Mouse (Mus musculus) CH12.LX (cell line): ENCODE results near the gene Mpzl2. TPM values are rescaled to one million over a fixed set of nuclear protein-coding genes. Genes with fewer than 3 reads are reported as not detected.

Experiments
- DNase-seq: peaks from one replicate; pipeline ENCODE4 v3.0.0-alpha.2; 2013; ENCODE audit errors: extremely low read depth
- H3K27ac ChIP-seq: 2 replicates; pipeline ENCODE4 v1.5.1; 2012; ENCODE audit warnings: low read depth, mild to moderate bottlenecking, control low read depth, moderate library complexity; ENCODE audit not compliant: insufficient read depth
- H3K27me3 ChIP-seq: replicated peaks from 2 replicates; pipeline ENCODE3; 2012; ENCODE audit warnings: inconsistent platforms
- H3K36me3 ChIP-seq, 2 experiments: replicated peaks in 1 of 2; 2 replicates each; pipeline versions ENCODE3 to v1.6.1; 2012; ENCODE audit warnings: inconsistent platforms in 1 of 2, low read length in 1 of 2, mild to moderate bottlenecking in 1 of 2, mixed read lengths in 1 of 2, moderate library complexity in 1 of 2; ENCODE audit not compliant: control insufficient read depth in 1 of 2, insufficient read depth in 1 of 2
- H3K4me1 ChIP-seq, 2 experiments: 2 replicates each; pipeline ENCODE4 v1.6.1; 2012; ENCODE audit warnings: inconsistent platforms in 1 of 2, moderate library complexity in 1 of 2; ENCODE audit not compliant: insufficient read depth in 2 of 2, control insufficient read depth in 1 of 2
- H3K4me2 ChIP-seq: 2 replicates; pipeline ENCODE4 v1.6.1; 2012; ENCODE audit warnings: low read depth, mild to moderate bottlenecking, control low read depth; ENCODE audit not compliant: poor library complexity, insufficient read depth, severe bottlenecking
- H3K4me3 ChIP-seq, 3 experiments: fragments of 150-350 bp in 1 of 3; sonication (generic) in 1 of 3; replicated peaks in 1 of 3; 2 replicates each; pipeline versions ENCODE3 to v1.5.1; 2011 to 2012; ENCODE audit warnings: low read depth in 2 of 3, low read length in 2 of 3, mild to moderate bottlenecking in 2 of 3, moderate library complexity in 2 of 3, control low read depth in 1 of 3, improper control_type of control experiment in 1 of 3, inconsistent platforms in 1 of 3, mixed read lengths in 1 of 3; ENCODE audit not compliant: poor library complexity in 1 of 3
- H3K79me2 ChIP-seq: replicated peaks from 2 replicates; pipeline ENCODE4 v1.6.1; 2012; ENCODE audit warnings: mild to moderate bottlenecking, moderate library complexity; ENCODE audit not compliant: control insufficient read depth, poor library complexity, insufficient read depth, severe bottlenecking; ENCODE audit errors: extremely low read depth
- H3K9ac ChIP-seq: 2 replicates; pipeline ENCODE4 v1.6.1; 2012; ENCODE audit warnings: low read depth, mild to moderate bottlenecking, control low read depth, moderate library complexity; ENCODE audit not compliant: insufficient read depth
- H3K9me3 ChIP-seq: replicated peaks from 2 replicates; pipeline ENCODE3; 2012; ENCODE audit warnings: low read length, inconsistent platforms, mixed read lengths
- ELF1 ChIP-seq: IDR thresholded peaks from 2 replicates; pipeline ENCODE4 v1.6.1; 2014; ENCODE audit warnings: low read depth, mild to moderate bottlenecking, inconsistent platforms, low read length, improper control_type of control experiment
- ETS1 ChIP-seq: conservative IDR thresholded peaks from 2 replicates; pipeline ENCODE4 v1.6.1; 2012; ENCODE audit warnings: low read depth, mild to moderate bottlenecking, inconsistent platforms, low read length, improper control_type of control experiment, moderate library complexity
- JUN ChIP-seq: IDR thresholded peaks from 2 replicates; pipeline ENCODE4 v1.6.1; 2011; ENCODE audit warnings: low read depth, mild to moderate bottlenecking, low read length, improper control_type of control experiment, moderate library complexity; ENCODE audit not compliant: insufficient read depth
- JUND ChIP-seq: conservative IDR thresholded peaks from 2 replicates; pipeline ENCODE4 v1.6.1; 2011; ENCODE audit warnings: low read depth, low read length, improper control_type of control experiment
- KAT2A ChIP-seq: IDR thresholded peaks from 2 replicates; pipeline ENCODE4 v1.6.1; 2012; ENCODE audit warnings: low read length, improper control_type of control experiment, inconsistent platforms; ENCODE audit not compliant: insufficient replicate concordance
- MAFK ChIP-seq: IDR thresholded peaks from 2 replicates; pipeline ENCODE4 v1.6.1; 2011; ENCODE audit warnings: low read length, improper control_type of control experiment; ENCODE audit not compliant: insufficient replicate concordance
- MAX ChIP-seq: IDR thresholded peaks from 2 replicates; pipeline ENCODE4 v1.6.1; 2011; ENCODE audit warnings: low read length, improper control_type of control experiment
- MXI1 ChIP-seq: IDR thresholded peaks from 2 replicates; pipeline ENCODE4 v1.6.1; 2011; ENCODE audit warnings: mild to moderate bottlenecking, low read depth, low read length, improper control_type of control experiment
- MYC ChIP-seq: IDR thresholded peaks from 2 replicates; pipeline ENCODE4 v1.6.1; 2011; ENCODE audit warnings: low read depth, mild to moderate bottlenecking, improper control_type of control experiment, low read length
- PAX5 ChIP-seq: IDR thresholded peaks from 2 replicates; pipeline ENCODE4 v1.6.1; 2012; ENCODE audit warnings: low read length, inconsistent platforms, mixed read lengths
- POLR2A ChIP-seq: IDR thresholded peaks from 2 replicates; pipeline ENCODE4 v1.6.1; 2011; ENCODE audit warnings: low read depth, mild to moderate bottlenecking, improper control_type of control experiment, low read length
- RAD21 ChIP-seq: IDR thresholded peaks from 2 replicates; pipeline ENCODE4 v1.6.1; 2011; ENCODE audit warnings: low read depth, mild to moderate bottlenecking, low read length, improper control_type of control experiment, moderate library complexity
- SMC3 ChIP-seq: IDR thresholded peaks from 2 replicates; pipeline ENCODE4 v1.6.1; 2011; ENCODE audit warnings: low read depth, low read length, improper control_type of control experiment
- USF2 ChIP-seq: conservative IDR thresholded peaks from 2 replicates; pipeline ENCODE4 v1.6.1; 2011; ENCODE audit warnings: low read depth, low read length, improper control_type of control experiment
- ZC3H11A ChIP-seq: IDR thresholded peaks from 2 replicates; pipeline ENCODE4 v1.6.1; 2012; ENCODE audit warnings: low read depth, mild to moderate bottlenecking, inconsistent platforms, low read length, improper control_type of control experiment
- ZKSCAN1 ChIP-seq: IDR thresholded peaks from 2 replicates; pipeline ENCODE4 v1.6.1; 2012; ENCODE audit warnings: low read depth, inconsistent platforms, low read length, improper control_type of control experiment, borderline replicate concordance
- ZMIZ1 ChIP-seq: IDR thresholded peaks from 2 replicates; pipeline ENCODE4 v1.6.1; 2012; ENCODE audit warnings: low read depth, mild to moderate bottlenecking, inconsistent platforms, low read length, improper control_type of control experiment
- dilution Hi-C: fragments of 300-500 bp; cut with MboI; formaldehyde crosslinking; loops from 2 replicates; pipeline ENCODE4 v1.14.3; 2020; ENCODE audit warnings: low sequenced_read_pairs; ENCODE audit not compliant: extremely low pct_unique_long_range_greater_than_20kb, extremely low pct_ligation_motif_present
- in situ Hi-C: fragments of 300-500 bp; cut with MboI; formaldehyde crosslinking; loops from 3 replicates; pipeline ENCODE4 v1.14.3; 2019; ENCODE audit warnings: low sequenced_read_pairs, low pct_ligation_motif_present, low pct_unique_long_range_greater_than_20kb, mixed read lengths
- polyA plus RNA-seq: library from polyadenylated mRNA; unstranded; fragments of >175 nt; gene quantifications from 2 replicates; pipeline ENCODE4 v1.2.1, GENCODE M21; 2012; ENCODE audit warnings: low read depth; ENCODE audit not compliant: insufficient read length
- total RNA-seq, 2 experiments: library from RNA; depleted of rRNA; stranded (reverse); fragments of 300-350 nt in 1 of 2; fragments of >200 nt in 1 of 2; gene quantifications; 2 replicates each; pipeline ENCODE4 v1.2.3; 2012 to 2014

Mpzl2 gene
- total and polyA plus RNA-seq, 3 experiments: 0.27 to 0.36 (median 0.30) TPM

DNA sequence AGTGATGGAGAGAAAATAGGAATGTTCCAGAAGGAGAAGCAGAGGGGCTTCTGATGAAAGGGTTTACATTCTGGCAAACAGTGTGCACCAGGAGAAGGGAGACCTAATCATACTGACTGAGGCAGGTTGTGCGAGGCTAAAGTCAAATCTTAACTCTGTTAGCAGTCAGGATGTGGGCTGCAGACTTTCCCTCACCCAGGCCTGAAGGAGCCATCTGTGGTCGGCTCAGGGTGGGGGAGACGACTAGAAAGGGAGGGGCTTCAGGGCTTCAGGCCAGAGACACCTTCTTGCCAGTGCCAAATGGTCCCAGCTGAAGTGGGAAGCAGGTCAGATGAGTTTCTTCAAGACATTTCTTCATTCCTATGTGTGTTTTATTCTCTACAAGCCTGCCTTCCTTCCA lies 58.8 kb downstream of the Mpzl2 start:
- H3K9me3 ChIP-seq: no peaks in the 10 kb centered on the region
- H3K4me3 ChIP-seq: no peak overlapping the region
- dilution Hi-C loops (no loop called here), in situ Hi-C loops (no loop called here)
- no peak overlapping the region for H3K9ac ChIP-seq
- H3K79me2 ChIP-seq: no peaks in the 10 kb centered on the region
- H3K4me2 ChIP-seq: no peak overlapping the region
- TF ChIP-seq MXI1: no peak
- TF ChIP-seq KAT2A: no peak
- TF ChIP-seq ELF1: no peak
- TF ChIP-seq MAX: no peak
- no peak for TF ChIP-seq JUN
- TF ChIP-seq ETS1: no peak
- TF ChIP-seq MYC: no peak
- no peak for TF ChIP-seq ZC3H11A
- TF ChIP-seq RAD21: no peak
- TF ChIP-seq POLR2A: no peak
- no peak for TF ChIP-seq JUND
- TF ChIP-seq ZKSCAN1: no peak
- no peaks in the 10 kb centered on the region for H3K27me3 ChIP-seq
- H3K36me3 ChIP-seq: no peaks in the 10 kb centered on the region
- H3K27ac ChIP-seq: no peak overlapping the region
- peaks cover 7 to 18% of the 10 kb centered on the region in 2 experiments; a peak in 3 of 4 replicates for H3K4me1 ChIP-seq
- DNase-seq: no peak

DNA sequence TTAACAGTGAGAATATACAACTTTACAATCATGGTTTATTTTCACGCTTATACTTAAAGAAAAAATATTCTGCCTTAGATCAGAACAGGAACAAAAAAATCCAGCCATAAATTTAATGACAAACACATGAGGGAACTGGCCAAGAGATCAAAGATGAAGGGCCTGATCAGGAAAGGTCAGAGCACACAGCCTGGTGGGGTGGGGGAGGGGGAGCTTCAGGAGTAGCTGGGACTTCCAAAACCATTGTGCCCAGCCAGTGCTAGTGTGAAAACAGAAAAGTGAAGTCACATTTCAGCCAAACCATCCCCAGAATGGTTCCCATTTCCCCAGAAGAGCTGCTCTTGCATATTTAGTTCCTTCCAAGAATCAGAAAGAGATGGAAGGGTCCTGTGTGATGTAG lies 62.9 kb downstream of the Mpzl2 start:
- no peak overlapping the region for H3K9ac ChIP-seq
- no peak for TF ChIP-seq ZMIZ1
- TF ChIP-seq PAX5: no peak
- no peak for TF ChIP-seq MYC
- TF ChIP-seq USF2: no peak
- TF ChIP-seq RAD21: no peak
- TF ChIP-seq MXI1: no peak
- no peak for TF ChIP-seq SMC3
- TF ChIP-seq MAFK: no peak
- TF ChIP-seq, all 38 proteins: peak for 0
- no peak for DNase-seq
- no peak overlapping the region for H3K27ac ChIP-seq
- dilution Hi-C loops (no loop called here), in situ Hi-C loops (no loop called here)
- no peak overlapping the region for H3K4me3 ChIP-seq
- no peak overlapping the region for H3K4me2 ChIP-seq
- H3K27me3 ChIP-seq: no peaks in the 10 kb centered on the region
- no peaks in the 10 kb centered on the region for H3K79me2 ChIP-seq
- peaks cover 2% of the 10 kb centered on the region in 2 experiments for H3K36me3 ChIP-seq
- H3K4me1 ChIP-seq: peaks cover 11 to 22% of the 10 kb centered on the region in 2 experiments; a peak in 3 of 4 replicates
- H3K9me3 ChIP-seq: no peaks in the 10 kb centered on the region
